Mouse (Mus musculus) B cell, adult (primary cell): Measurements from ENCODE around the gene Rbm42. TPM values are rescaled to one million over a fixed set of nuclear protein-coding genes. Genes with fewer than 3 reads are reported as not detected.

Experiments
- total RNA-seq: library from RNA; stranded (reverse); gene quantifications from 4 replicates; pipeline ENCODE4 v1.2.4, GENCODE M21; 2023; ENCODE audit not compliant: inconsistent age

Gene Rbm42
- total RNA-seq = 91.1 to 103 TPM (median 95.7 TPM) in 4 replicates

DNA sequence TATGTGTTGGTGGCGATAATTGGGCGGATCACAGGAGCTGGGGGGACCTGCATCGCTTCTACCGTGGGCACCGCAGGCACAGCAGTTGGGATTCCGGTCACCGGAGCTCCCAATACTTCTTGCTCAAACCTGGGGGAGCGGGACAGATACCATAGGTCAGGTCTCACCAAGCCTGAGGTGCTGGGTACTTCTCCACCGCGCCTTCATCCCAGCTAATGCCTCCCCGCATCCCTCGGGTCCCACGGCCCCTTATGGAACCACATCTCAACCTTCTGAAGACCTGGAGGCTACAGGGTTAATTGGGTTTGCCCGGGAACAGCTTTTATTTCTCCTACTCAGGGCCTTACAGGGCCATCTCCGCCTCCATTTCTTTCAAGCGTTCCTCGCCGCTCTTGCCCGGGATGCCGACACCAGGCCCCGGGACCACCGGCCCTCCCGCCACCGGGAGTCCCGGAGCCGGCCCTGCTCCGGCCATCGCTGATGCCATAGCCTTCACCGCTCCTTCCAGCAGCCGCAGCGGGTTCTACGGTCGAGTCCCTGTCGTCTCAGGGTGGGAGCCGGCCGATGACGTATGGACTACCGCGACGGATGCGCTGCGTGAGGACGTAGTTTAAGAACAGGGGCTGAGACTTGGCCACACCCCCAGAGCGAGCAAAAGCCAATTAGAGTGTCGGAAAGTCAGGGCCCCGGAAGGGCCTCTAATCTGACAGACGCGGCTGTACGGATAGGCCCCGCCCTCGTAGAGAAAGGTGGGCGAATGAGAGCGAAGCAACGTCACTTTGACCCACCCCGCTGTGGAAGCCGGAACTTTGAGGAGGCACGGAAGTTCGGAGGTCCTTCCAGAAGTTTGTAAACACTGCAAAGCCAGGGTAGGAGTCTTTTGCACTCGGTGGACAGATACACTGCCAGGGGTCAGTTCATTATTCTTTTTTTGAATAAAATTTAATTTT is at the start of gene Rbm42:
TSS of gene Rbm42 (minus strand) at position 727 of the 950 bp plus-strand sequence.

DNA sequence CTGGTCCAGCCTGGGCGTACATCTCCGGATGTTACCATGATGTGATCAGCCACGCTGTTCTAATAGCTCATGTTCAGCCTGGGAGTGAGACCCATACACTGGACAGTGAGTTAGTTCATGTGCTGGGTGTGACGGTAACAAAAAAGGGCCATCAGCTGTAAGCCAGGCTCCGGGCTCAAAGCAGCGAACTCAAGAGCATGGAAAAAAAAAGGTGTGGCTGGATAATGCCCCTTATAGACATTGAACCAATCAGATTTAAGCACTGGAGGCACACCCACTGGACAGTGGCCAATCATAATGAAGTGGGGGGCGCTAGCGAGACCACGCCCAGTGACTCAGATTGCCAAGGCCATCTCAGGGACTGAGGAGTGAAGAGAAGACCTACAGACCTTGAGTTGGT is 48.5 kb upstream of the Rbm42 start, which contains the start of gene 2200002J24Rik:
TSS of gene 2200002J24Rik (plus strand) at position 338 of the 400 bp plus-strand sequence.

DNA sequence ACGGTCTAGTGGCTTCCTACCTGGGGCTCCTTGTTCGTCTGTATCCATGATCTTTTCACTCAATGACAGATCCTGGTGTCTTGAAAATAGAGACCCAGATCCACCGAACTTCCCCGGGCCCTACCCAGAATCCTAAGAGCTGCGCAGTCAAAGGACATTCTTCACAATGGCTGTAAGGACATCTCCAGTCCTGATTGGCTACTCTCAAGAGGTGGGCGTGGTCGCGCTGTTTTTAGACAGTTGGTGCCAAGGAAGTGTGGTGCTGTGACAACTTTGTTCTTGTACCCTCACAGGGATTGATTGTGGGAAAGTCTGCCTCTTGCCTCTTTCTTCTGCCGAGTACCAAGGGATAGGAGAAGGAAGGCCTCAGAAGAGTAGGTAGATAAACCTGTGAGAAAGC is 21.4 kb upstream of the Rbm42 start, which contains the start of gene Pmis2:
TSS of gene Pmis2 (minus strand) at position 126 of the 400 bp plus-strand sequence.

DNA sequence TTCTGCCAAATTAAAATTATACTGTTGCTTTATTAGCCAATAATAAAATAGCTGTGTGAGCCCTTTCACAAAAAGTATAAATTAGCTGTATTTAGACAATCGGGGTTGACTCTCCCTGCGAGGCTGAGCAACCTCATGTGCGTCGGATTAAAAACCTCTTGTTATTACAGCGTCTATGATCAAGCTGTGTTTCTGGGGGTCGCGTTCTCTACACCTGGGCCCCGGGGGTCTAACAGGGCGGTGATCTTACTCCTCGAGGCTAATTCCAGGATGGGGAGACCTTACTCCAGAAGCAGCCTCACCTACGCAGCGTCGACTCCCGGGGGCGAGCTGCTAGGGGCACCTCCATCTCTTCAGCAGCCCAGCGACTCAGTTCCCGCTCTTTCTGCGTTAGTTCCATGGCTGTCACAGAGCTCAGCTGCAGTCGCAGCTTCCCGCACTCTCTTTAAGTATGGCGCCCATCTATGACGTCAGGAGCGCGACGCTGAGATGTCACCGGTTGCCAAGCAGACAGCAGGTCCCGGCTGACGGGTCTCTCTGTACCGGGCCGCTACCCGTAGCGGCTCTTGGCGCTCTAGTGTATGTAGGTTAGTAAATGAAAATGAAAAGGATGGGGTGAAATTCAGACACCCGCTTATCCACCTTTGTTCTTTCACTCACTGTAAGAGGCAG is 14.5 kb upstream of the Rbm42 start, which contains the start of gene Haus5:
TSS of gene Haus5 (minus strand) at position 466 of the 672 bp plus-strand sequence.

DNA sequence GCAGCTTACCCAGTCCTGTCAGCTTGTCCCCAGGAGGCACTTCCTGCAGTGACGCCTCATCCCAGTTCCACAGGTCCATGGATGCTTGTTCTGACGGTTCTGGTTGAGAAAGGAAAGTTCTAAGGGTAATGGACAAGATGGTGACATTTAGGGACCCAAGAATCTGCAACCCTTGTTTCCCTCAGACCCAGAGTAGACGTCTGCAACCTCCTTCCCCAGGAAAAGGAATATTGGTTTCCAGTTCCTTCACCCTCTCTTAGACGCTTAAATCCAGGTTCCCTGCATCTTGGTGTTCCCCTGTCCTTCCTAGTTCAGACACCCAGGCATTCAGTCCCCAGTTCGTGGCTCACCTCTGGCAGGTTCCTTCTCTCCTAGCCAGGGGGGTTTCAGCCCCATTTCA is 14.4 kb downstream of the Rbm42 start, which contains the start of gene Etv2:
TSS of gene Etv2 (minus strand) at position 101 of the 400 bp plus-strand sequence.

DNA sequence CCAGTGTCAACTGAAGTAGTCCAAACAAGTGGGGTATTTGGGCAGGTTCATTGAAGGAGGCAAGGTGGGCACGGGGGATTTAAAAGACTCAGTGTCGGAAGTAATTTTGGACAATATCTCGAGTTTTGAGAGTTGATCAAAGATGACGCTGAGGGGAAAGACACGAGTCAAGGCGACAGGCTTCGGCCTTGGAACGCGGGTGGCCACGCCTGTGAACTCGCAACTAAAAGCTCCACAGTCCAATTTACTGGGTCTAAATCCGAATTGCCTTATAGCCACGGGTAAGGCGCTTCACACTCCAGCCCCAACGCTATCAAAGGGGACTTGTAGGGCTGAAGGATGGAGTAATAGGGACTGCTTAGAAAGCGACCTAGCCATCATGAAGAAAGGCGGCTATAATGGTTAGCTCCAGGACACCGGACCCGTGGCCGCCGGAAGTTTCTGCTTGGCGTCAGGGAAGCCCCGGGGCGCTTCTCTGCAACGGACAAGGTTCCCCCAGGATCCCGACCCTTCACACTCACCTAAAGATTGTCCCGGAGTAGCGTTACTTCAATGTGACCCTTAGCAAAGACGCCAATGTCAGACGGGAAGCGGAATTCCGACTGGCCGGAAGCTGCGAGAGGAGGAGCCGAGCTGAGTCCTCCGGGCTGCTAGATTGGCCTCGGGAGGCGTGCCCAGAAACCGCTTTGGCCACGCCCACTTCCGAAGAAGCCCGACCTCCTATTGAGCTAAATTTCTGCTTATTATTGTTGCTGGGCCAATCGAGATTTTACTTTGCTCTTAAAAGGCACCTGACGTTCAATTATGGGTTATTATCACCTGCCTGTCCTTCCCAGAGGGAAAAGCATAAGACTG is 24.4 kb downstream of the Rbm42 start, which contains the start of gene Cox6b1:
TSS of gene Cox6b1 (minus strand) at position 622 of the 855 bp plus-strand sequence.

DNA sequence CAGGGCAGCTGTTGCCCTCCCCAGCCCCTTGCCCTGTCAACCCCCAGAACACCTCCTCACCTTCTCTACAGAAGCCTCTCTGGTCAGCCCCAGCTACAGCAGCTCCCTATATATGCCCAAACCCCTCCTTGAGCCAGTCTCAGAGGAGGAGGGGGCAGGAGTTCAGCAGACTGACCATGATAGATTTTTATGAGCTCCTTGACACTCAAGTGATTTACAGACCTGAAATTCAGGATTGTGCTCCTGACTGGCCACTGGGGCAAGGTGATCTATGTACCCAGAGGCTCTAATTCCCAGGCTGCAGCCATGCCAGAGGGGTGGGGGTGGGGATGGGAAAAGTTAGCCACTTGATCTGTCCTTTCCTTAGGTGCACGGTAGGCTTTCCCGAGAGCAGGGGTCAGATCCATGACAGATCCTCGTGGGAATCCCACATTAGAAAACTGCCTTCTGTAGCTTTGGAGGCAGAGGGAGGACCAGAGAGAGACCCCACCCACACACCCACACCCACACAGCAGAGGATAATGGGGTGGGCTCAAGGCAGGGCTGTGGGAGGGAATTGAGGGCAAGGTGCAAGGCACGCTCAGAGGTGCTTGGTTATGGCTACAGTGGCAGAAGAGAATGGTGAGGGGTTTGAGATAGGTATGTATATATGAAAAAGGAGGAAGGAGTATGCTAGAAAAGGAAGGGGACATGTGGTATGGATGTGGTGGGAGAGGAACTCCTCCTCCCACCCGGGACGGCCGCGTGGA is 37.3 kb downstream of the Rbm42 start, which contains the start of gene Upk1a:
TSS of gene Upk1a (minus strand) at position 194 of the 749 bp plus-strand sequence.

DNA sequence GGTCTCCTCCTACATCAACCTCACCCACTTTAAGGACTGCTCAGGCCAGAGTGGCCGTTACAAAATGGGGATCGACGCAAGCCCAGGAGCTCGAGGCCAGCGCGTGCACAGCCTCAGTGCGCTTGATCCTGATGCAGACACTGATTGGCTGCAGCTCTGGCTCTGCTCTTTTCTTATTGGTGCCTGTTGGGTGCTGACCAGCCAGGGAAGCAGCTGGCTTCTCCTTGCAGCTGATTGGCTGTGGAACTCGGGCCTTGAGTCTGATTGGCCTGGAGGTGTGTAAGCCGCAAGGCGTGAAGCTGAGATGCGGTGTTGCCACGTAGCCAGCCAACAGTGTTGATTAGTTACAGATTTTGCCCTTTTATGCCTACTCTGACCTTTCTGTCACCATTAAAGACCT is 51.3 kb downstream of the Rbm42 start, which contains the start of gene Zbtb32:
TSS of gene Zbtb32 (minus strand) at position 124 of the 400 bp plus-strand sequence.

Other genes with a start within 250 kb of the Rbm42 start
- gene Tyrobp, start 236.6 kb downstream of the Rbm42 start, total RNA-seq = 70.1 to 84.0 TPM (median 75.8 TPM) in 4 replicates
- 39.7 to 48.5 TPM (median 46.1 TPM) in 4 replicates for gene Hcst, start 230.5 kb downstream of the Rbm42 start, total RNA-seq
- gene Nfkbid, start 228.6 kb downstream of the Rbm42 start, total RNA-seq = 301 to 337 TPM (median 313 TPM) in 4 replicates
- gene Aplp1, start 204.8 kb downstream of the Rbm42 start, total RNA-seq = not detected in 4 replicates
- gene Kirrel2, start 192.6 kb downstream of the Rbm42 start, total RNA-seq = not detected in 4 replicates
- gene Nphs1, start 192.0 kb downstream of the Rbm42 start, total RNA-seq = not detected in 4 replicates
- not detected in 4 replicates for gene Prodh2, start 156.7 kb downstream of the Rbm42 start, total RNA-seq
- gene Arhgap33, start 115.3 kb downstream of the Rbm42 start, total RNA-seq = 11.3 to 15.9 TPM (median 12.8 TPM) in 4 replicates
- gene Hspb6, start 98.1 kb downstream of the Rbm42 start, total RNA-seq = 1.6 to 3.7 TPM (median 2.0 TPM) in 4 replicates
- gene Proser3, start 98.0 kb downstream of the Rbm42 start, total RNA-seq = 11.8 to 20.0 TPM (median 14.2 TPM) in 4 replicates
- 38.2 to 49.8 TPM (median 44.0 TPM) in 4 replicates for gene Lin37, start 90.5 kb downstream of the Rbm42 start, total RNA-seq
- gene U2af1l4, start 87.0 kb downstream of the Rbm42 start, total RNA-seq = 98.1 to 127 TPM (median 108 TPM) in 4 replicates
- gene Gm49396, start 87.0 kb downstream of the Rbm42 start, total RNA-seq = 9.7 to 14.5 TPM (median 10.9 TPM) in 4 replicates
- 130 to 155 TPM (median 145 TPM) in 4 replicates for gene Psenen, start 86.7 kb downstream of the Rbm42 start, total RNA-seq
- gene Igflr1, start 84.9 kb downstream of the Rbm42 start, total RNA-seq = 7.7 to 12.0 TPM (median 8.8 TPM) in 4 replicates
- 95.8 to 120 TPM (median 111 TPM) in 4 replicates for gene Kmt2b, start 61.6 kb downstream of the Rbm42 start, total RNA-seq
- gene Zbtb32, start 51.4 kb downstream of the Rbm42 start, total RNA-seq = 1.0 to 1.6 TPM (median 1.2 TPM) in 4 replicates
- gene Upk1a, start 37.5 kb downstream of the Rbm42 start, total RNA-seq = 0.48 to 0.71 TPM (median 0.48 TPM) in 3 of 4 replicates, not detected in the other
- gene Cox6b1, start 24.2 kb downstream of the Rbm42 start, total RNA-seq = 203 to 268 TPM (median 215 TPM) in 4 replicates
- not detected in 4 replicates for gene Etv2, start 14.5 kb downstream of the Rbm42 start, total RNA-seq
- gene Haus5, start 14.7 kb upstream of the Rbm42 start, total RNA-seq = 54.9 to 62.9 TPM (median 59.7 TPM) in 4 replicates
- not detected in 4 replicates for gene Pmis2, start 21.3 kb upstream of the Rbm42 start, total RNA-seq
- gene 2200002J24Rik, start 48.6 kb upstream of the Rbm42 start, total RNA-seq = not detected in 4 replicates
- gene Atp4a, start 61.9 kb upstream of the Rbm42 start, total RNA-seq = 0.30 to 1.6 TPM (median 0.54 TPM) in 4 replicates
- 43.1 to 54.2 TPM (median 51.1 TPM) in 4 replicates for gene Tmem147, start 79.2 kb upstream of the Rbm42 start, total RNA-seq
- gene Gapdhs, start 93.4 kb upstream of the Rbm42 start, total RNA-seq = not detected in 4 replicates
- 2.7 to 5.7 TPM (median 2.9 TPM) in 4 replicates for gene Sbsn, start 101.2 kb upstream of the Rbm42 start, total RNA-seq
- not detected in 4 replicates for gene Dmkn, start 113.4 kb upstream of the Rbm42 start, total RNA-seq
- not detected in 4 replicates for gene Krtdap, start 137.6 kb upstream of the Rbm42 start, total RNA-seq
- 11.4 to 15.1 TPM (median 13.7 TPM) in 4 replicates for gene Ffar2, start 173.5 kb upstream of the Rbm42 start, total RNA-seq
- 0.84 to 1.7 TPM (median 1.0 TPM) in 4 replicates for gene Ffar3, start 205.9 kb upstream of the Rbm42 start, total RNA-seq
- gene Ffar1, start 211.2 kb upstream of the Rbm42 start, total RNA-seq = 21.3 to 27.3 TPM (median 25.8 TPM) in 4 replicates
- gene Cd22, start 230.0 kb upstream of the Rbm42 start, total RNA-seq = 1,045 to 1,202 TPM (median 1,120 TPM) in 4 replicates